Mouse (Mus musculus): ENCODE results near the gene Spock2. TPM values are rescaled to one million over a fixed set of nuclear protein-coding genes. Genes with fewer than 3 reads are reported as not detected.

The Spock2 gene
- total and polyA plus RNA-seq, 2 experiments from 2014 or later, result 117 to 275 TPM

DNA sequence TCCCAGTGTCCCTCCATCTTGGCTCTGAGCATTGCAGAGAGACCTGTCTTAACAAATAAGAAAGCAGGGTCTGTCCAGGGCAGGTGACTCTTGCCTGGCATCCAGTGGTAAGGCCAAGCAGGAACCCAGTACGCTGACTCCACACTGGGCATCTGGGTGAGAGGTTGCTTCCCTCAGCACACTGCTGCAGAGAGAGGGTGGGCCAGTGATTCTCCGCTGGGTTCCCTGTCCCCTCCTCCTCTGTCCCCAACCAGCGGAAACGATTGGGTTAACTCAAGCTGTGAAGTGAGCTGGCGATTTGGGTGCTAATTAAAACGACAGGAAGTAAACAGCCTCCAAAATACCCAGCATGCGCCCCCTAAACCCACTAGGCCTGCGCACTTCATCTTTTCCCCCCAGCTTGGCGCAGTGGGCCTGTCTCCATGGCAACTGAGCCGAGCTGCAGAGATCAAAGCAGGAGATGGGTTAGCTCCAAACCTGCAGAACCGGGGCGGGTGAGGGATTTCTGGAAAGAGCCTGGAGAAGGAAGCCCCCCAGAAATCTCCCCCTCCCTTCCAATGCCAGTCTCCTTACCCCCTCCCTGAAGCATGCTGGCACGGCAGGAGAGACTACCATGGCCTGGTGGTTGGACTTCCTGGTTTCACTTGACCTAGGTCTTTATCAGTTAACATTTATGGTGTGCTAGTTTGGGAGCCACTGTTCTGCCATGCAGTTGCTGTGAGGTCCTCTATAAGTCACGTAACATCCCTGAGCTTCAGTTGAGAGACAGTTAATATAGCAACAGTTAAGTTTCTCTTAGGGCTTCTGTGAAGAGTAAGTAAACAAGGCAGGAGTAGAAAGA is 9.5 kb downstream of the Spock2 start:
- 0 out of 2 replicates have a peak, but pooled peaks cover 10% of the 10 kb centered on the region for H3K36me3 ChIP-seq (ENCODE audit: insufficient read depth, low read length)
- H3K4me1 ChIP-seq (ENCODE audit: insufficient read depth, low read length), result peaks cover 31% of the 10 kb centered on the region
- H3K27ac ChIP-seq (ENCODE audit: low read depth, low read length), result peak overlapping the region; percentile 83
- ATAC-seq (ENCODE audit: low FRiP score) (peak; percentile 88), DNase-seq (ENCODE audit: low spot score) (peak; percentile 94)
- TF ChIP-seq CTCF (IDR thresholded peaks at IDR 0.05), result peak; percentile 9; the same call in 1 of the 2 replicates
- peak overlapping the region; percentile 11; the same call in 1 of the 2 replicates for H3K4me3 ChIP-seq (ENCODE audit: low read depth, low read length)
- no peaks in the 10 kb centered on the region for H3K27me3 ChIP-seq (ENCODE audit: insufficient read depth, low read length)
- peak overlapping the region; percentile 41 for H3K4me2 ChIP-seq (ENCODE audit: low read depth, low read length, poor library complexity, severe bottlenecking)
- H3K9me3 ChIP-seq (ENCODE audit: low read length), result no peaks in the 10 kb centered on the region
- 0 out of 2 replicates have a peak overlapping the region, but pooled peaks have one; percentile 20 for H3K9ac ChIP-seq (replicated peaks; ENCODE audit: low read length, poor library complexity, severe bottlenecking)
- WGBS, result 5% methylated on average over 14 of the region's 14 CpGs

DNA sequence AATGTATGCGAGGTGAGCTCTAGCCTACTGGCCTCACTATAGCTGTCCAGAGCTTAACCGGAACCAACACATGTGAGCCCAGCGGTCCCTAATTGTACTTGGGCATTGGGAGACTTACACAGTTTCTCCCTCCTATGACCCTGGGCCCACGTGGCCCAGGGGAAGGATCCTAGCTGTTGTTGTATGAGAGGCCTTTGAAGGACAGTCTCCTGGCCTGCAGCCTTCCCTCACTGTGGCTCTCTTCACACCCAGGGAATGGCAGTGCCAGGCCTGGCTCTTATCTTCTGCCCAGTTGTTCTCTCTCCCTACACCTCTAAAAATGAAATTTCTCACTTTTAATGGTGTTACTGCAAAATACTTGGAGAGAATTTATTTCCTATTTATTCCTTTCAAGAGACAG is 11.0 kb downstream of the Spock2 start:
- DNase-seq (ENCODE audit: low spot score), result no peak
- ATAC-seq (ENCODE audit: low FRiP score), result no peak
- Histone ChIP-seq H3K4me1 (ENCODE audit: insufficient read depth, low read length) (peaks cover 25% of the 10 kb centered on the region), H3K27me3 (ENCODE audit: insufficient read depth, low read length) (no peaks in the 10 kb centered on the region), H3K9me3 (ENCODE audit: low read length) (no peaks in the 10 kb centered on the region), H3K4me3 (ENCODE audit: low read depth, low read length) (no peak overlapping the region), H3K27ac (ENCODE audit: low read depth, low read length) (peak overlapping the region; percentile 83; the same call in 1 of the 2 replicates), H3K36me3 (ENCODE audit: insufficient read depth, low read length) (peaks cover 19% of the 10 kb centered on the region), H3K9ac (replicated peaks; ENCODE audit: low read length, poor library complexity, severe bottlenecking) (no peak overlapping the region), H3K4me2 (ENCODE audit: low read depth, low read length, poor library complexity, severe bottlenecking) (no peak overlapping the region)
- TF ChIP-seq CTCF (IDR thresholded peaks at IDR 0.05), result no peak
- 41% methylated on average over 4 of the region's 4 CpGs for WGBS

DNA sequence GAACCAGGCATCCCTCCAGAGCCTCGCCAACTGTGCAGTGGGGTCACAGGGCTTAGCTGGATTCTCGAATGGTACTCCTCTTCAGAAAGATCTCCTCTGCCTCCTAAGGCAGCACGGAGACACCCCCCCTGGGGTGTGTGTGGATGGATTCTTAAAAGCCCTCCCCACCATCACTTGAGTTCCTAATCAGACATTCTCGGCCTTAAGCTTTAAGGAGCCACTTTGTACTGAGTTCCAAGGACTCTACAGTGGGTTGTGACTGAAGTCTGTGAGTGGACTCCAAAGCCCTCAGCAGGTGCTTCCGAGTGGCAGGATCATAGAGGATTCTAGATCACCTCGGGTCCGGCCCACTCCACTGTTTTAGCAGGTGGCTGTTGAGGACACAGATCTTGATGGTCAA is 12.4 kb downstream of the Spock2 start:
- H3K27me3 ChIP-seq (ENCODE audit: insufficient read depth, low read length), result no peaks in the 10 kb centered on the region
- H3K27ac ChIP-seq (ENCODE audit: low read depth, low read length), result 0 out of 2 replicates have a peak overlapping the region, but pooled peaks have one; percentile 32
- peaks cover 22% of the 10 kb centered on the region for H3K36me3 ChIP-seq (ENCODE audit: insufficient read depth, low read length)
- ATAC-seq (ENCODE audit: low FRiP score), result no peak
- 44% methylated on average over 7 of the region's 7 CpGs for WGBS
- no peak for DNase-seq (ENCODE audit: low spot score)
- H3K4me1 ChIP-seq (ENCODE audit: insufficient read depth, low read length), result peaks cover 25% of the 10 kb centered on the region
- H3K4me2 ChIP-seq (ENCODE audit: low read depth, low read length, poor library complexity, severe bottlenecking), result no peak overlapping the region
- H3K9me3 ChIP-seq (ENCODE audit: low read length), result no peaks in the 10 kb centered on the region
- H3K4me3 ChIP-seq (ENCODE audit: low read depth, low read length), result no peak overlapping the region
- no peak overlapping the region for H3K9ac ChIP-seq (replicated peaks; ENCODE audit: low read length, poor library complexity, severe bottlenecking)
- TF ChIP-seq CTCF (IDR thresholded peaks at IDR 0.05), result no peak

DNA sequence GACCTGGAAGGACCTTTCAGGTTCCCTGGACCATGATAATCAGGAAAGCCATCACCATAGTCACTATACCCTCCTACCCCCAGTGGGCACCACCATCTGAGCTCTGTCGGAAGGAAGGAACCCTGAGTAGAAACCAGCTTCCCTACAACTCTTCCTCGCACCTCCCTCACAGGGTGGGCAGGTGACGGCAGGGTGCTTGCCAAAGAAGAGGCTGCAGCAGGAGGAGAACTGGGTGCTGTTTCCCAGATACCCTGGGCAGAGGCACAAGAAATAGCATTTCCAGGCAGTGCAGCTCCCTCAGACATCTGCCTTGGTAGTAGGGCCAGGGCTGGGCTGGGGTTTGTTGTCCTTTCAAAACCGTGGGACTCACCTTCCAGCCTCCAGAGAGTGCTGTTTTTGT is 14.6 kb downstream of the Spock2 start:
- 79% methylated on average over 4 of the region's 4 CpGs for WGBS
- peaks cover 31% of the 10 kb centered on the region for H3K36me3 ChIP-seq (ENCODE audit: insufficient read depth, low read length)

DNA sequence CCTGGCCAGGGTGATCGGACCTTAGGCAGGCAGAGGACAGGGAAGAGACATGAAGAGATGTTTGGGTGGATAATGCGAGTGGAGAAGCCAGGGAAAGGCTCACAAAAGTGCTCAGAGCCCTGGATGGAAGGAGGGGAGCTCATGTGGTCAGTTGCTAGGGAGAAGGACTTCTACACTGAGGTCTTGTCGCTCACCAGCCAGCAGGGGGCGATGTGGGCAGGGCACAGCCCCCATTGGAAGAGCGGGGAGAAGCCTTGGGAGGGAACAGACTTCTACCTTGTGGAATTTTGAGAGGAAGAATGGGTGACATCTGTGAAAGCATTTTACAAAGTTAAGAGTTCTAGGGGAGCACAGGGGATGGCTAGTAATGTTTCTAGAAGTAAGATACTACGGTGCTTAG is 18.1 kb downstream of the Spock2 start:
- H3K27ac ChIP-seq (ENCODE audit: low read depth, low read length), result no peak overlapping the region
- H3K9ac ChIP-seq (replicated peaks; ENCODE audit: low read length, poor library complexity, severe bottlenecking), result no peak overlapping the region
- DNase-seq (ENCODE audit: low spot score) (no peak), ATAC-seq (ENCODE audit: low FRiP score) (no peak)
- no peak overlapping the region for H3K4me3 ChIP-seq (ENCODE audit: low read depth, low read length)
- H3K27me3 ChIP-seq (ENCODE audit: insufficient read depth, low read length), result no peaks in the 10 kb centered on the region
- no peak overlapping the region for H3K4me2 ChIP-seq (ENCODE audit: low read depth, low read length, poor library complexity, severe bottlenecking)
- peak; percentile 67 for TF ChIP-seq CTCF (IDR thresholded peaks at IDR 0.05)
- WGBS, result 60% methylated on average over 6 of the region's 6 CpGs
- H3K36me3 ChIP-seq (ENCODE audit: insufficient read depth, low read length), result peaks cover 44% of the 10 kb centered on the region
- H3K4me1 ChIP-seq (ENCODE audit: insufficient read depth, low read length), result no peaks in the 10 kb centered on the region
- H3K9me3 ChIP-seq (ENCODE audit: low read length), result no peaks in the 10 kb centered on the region

More for the DNA sequence above, 14.6 kb downstream of the Spock2 start:
- no peak for ATAC-seq (ENCODE audit: low FRiP score)
- Histone ChIP-seq H3K4me1 (ENCODE audit: insufficient read depth, low read length) (peaks cover 18% of the 10 kb centered on the region), H3K27ac (ENCODE audit: low read depth, low read length) (no peak overlapping the region), H3K4me2 (ENCODE audit: low read depth, low read length, poor library complexity, severe bottlenecking) (no peak overlapping the region), H3K4me3 (ENCODE audit: low read depth, low read length) (no peak overlapping the region), H3K9me3 (ENCODE audit: low read length) (no peaks in the 10 kb centered on the region), H3K9ac (replicated peaks; ENCODE audit: low read length, poor library complexity, severe bottlenecking) (no peak overlapping the region), H3K27me3 (ENCODE audit: insufficient read depth, low read length) (no peaks in the 10 kb centered on the region)
- TF ChIP-seq CTCF (IDR thresholded peaks at IDR 0.05), result no peak; the same call in 1 of the 2 replicates
- no peak for DNase-seq (ENCODE audit: low spot score)

All from midbrain, postnatal 0 days (tissue).